Mouse (Mus musculus): ENCODE measurements around the gene Scgb1b24.

The Scgb1b24 gene

GRCm38 (mm10) chr7:33743499-33743898 is at the start of gene Scgb1b24:
Gene Scgb1b24 (plus strand): TSS chr7:33743799.
- no peak for DNase-seq (ENCODE audit: low spot score)

- DNase-seq (ENCODE audit: low spot score) = no peak
These were observed 4.4 kb upstream of the Scgb1b24 start, which contains the start of gene Scgb2b24 for GRCm38 (mm10) chr7:33739212-33739611. Gene Scgb2b24 (minus strand): TSS chr7:33739312.
